ENCODE assay signal across 28 mouse cellular contexts in genomic region chr13:90167044-90167443, GRCm38 (mm10).
"Had no signal": no experiment of that assay in that cellular context is flagged by ENCODE, and none has a peak within 500 bp of the region (broad histone marks: within the 10 kb centered on the region; RNA-seq: fewer than 3 reads in every experiment).

No protein-coding gene starts in this region.

- H3K4me3 ChIP-seq: embryonic facial prominence, embryonic 10.5 days; embryonic facial prominence, embryonic 12.5 days; embryonic facial prominence, embryonic 13.5 days; embryonic facial prominence, embryonic 15.5 days; erythroblast, embryonic 14.5 days; forebrain, embryonic 10.5 days; forebrain, embryonic 12.5 days; forebrain, embryonic 13.5 days; forebrain, embryonic 15.5 days; gastrocnemius, adult 2 months had no signal

- H3K4me2 ChIP-seq: embryonic facial prominence, embryonic 12.5 days; embryonic facial prominence, embryonic 13.5 days; embryonic facial prominence, embryonic 15.5 days; forebrain, embryonic 12.5 days; forebrain, embryonic 13.5 days; forebrain, embryonic 15.5 days had no signal

- DNase-seq: cerebellum, adult 2 months; cerebellum, adult 8-10 months; cerebellum, adult 9-10 months; cerebellum, adult 9-11 months; cerebellum, postnatal 10 days; cerebellum, postnatal 14 days; cerebellum, postnatal 25 days; cerebellum, postnatal 36 days; embryo, embryonic 11 days; forebrain, postnatal 0 days; gastrocnemius, adult 2 months; gastrocnemius, postnatal 10 days; gastrocnemius, postnatal 14 days; gastrocnemius, postnatal 25 days; gastrocnemius, postnatal 36 days; heart, adult 11 months; heart, adult 18-20 months had no signal

- H3K27ac ChIP-seq: embryonic facial prominence, embryonic 10.5 days; embryonic facial prominence, embryonic 12.5 days; embryonic facial prominence, embryonic 13.5 days; embryonic facial prominence, embryonic 15.5 days; forebrain, embryonic 10.5 days; forebrain, embryonic 12.5 days; forebrain, embryonic 13.5 days; forebrain, embryonic 15.5 days; gastrocnemius, adult 2 months had no signal

- H3K9ac ChIP-seq: embryonic facial prominence, embryonic 12.5 days; embryonic facial prominence, embryonic 13.5 days; embryonic facial prominence, embryonic 15.5 days; forebrain, embryonic 12.5 days; forebrain, embryonic 13.5 days; forebrain, embryonic 15.5 days; forebrain, postnatal 0 days had no signal

- ATAC-seq: forebrain, embryonic 13.5 days; forebrain, embryonic 14.5 days; forebrain, embryonic 15.5 days; forebrain, embryonic 16.5 days; forebrain, postnatal 0 days had no signal

- H3K36me3 ChIP-seq: embryonic facial prominence, embryonic 10.5 days; embryonic facial prominence, embryonic 12.5 days; embryonic facial prominence, embryonic 13.5 days; embryonic facial prominence, embryonic 15.5 days; forebrain, embryonic 10.5 days; forebrain, embryonic 12.5 days; forebrain, embryonic 15.5 days had no signal

- H3K4me1 ChIP-seq: forebrain, embryonic 12.5 days; forebrain, embryonic 15.5 days had no signal

- H3K27me3 ChIP-seq: embryonic facial prominence, embryonic 12.5 days; embryonic facial prominence, embryonic 13.5 days; embryonic facial prominence, embryonic 15.5 days; forebrain, embryonic 12.5 days; forebrain, embryonic 13.5 days; forebrain, embryonic 15.5 days had no signal

- H3K9me3 ChIP-seq: embryonic facial prominence, embryonic 10.5 days; embryonic facial prominence, embryonic 12.5 days; embryonic facial prominence, embryonic 13.5 days; embryonic facial prominence, embryonic 15.5 days; forebrain, embryonic 10.5 days; forebrain, embryonic 12.5 days; forebrain, embryonic 13.5 days; forebrain, embryonic 15.5 days had no signal
